Mouse (Mus musculus) adrenal gland, adult 10 weeks (tissue): ENCODE data around the gene Olfr281. TPM values are rescaled to one million over a fixed set of nuclear protein-coding genes. Genes with fewer than 3 reads are reported as not detected.

ENCODE experiments used
- polyA plus RNA-seq: library from polyadenylated mRNA; stranded (reverse); fragments of 350-450 nt; fragmentation: Illumina TruSeq; extraction: RNeasy Lipid Tissue Mini Kit (QIAGEN cat#74804); gene quantifications from one replicate; pipeline ENCODE4 v1.2.3, GENCODE M21; 2014; ENCODE audit warnings: low read depth, low replicate concordance

The Olfr281 gene
- polyA plus RNA-seq, result not detected

DNA sequence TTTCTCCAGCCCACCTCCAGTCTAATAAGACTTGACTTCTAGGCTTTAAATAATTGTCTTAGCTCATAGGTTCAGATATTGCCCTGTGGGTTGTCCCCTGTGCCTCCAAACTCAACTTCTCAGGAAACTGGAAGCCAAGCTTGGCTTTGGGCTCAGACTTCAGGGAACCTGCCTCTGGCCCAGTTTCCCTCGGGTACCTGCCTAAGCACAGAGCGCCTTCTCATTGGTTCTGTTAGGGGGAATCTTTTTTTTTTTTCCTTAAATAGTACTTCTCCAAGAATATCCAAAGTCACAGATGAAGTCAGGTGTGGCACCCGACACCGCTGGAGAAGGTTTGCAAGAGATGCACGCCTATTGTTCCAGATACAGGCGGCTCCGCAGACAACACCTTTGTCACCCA lies at the start of gene Olfr281:
Gene Olfr281 (plus strand): TSS at position 301 of the 400 bp plus-strand sequence.

GRCm38 (mm10) chr15:98430925-98431324 lies 21.5 kb upstream of the Olfr281 start, which contains the start of gene Olfr282:
TSS of gene Olfr282 (plus strand) at chr15:98431225.

GRCm38 (mm10) chr15:98469596-98469995 lies 17.2 kb downstream of the Olfr281 start, which contains the start of gene OR5BS1P:
TSS of gene OR5BS1P (plus strand) at chr15:98469896.

DNA sequence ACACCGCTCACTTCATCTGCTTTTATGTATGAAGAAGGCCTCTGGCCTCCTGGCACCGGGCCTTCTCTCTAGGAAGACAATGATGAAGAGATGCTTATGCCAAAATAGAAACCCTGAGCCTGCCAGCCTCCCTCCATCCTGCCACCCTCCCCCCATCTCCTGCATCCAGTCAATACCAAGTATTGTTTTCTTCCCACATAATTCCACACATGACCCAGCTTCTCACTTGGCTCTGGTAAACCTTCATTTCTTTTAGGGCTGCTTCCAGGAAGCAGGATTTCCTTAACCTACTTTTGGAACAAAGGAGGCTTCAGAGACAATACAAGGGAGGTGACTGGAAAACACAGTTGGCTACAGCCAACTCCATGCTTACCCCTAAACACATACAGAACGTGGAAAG lies 30.3 kb downstream of the Olfr281 start, which contains the start of gene Lalba:
Gene Lalba (minus strand): TSS at position 21 of the 400 bp plus-strand sequence.

DNA sequence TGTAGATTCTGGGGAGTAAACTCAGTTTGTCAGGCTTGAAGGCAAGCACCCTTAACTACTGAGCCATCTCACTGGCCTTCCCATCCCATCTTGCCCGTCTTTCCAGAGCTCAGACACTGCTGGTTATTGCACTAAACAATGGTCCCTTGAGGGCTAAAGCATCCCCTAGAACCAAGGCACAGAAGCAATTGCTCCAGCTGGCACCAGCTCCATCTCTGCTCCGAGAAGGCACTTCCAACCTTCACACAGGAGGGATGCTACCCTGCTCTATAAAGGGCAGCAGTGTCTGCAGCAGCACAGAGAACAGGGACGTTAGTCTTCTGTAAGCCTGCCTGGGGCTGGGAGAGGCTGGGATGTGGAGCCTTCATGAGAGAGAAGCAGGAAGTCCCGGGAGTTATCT lies 39.7 kb downstream of the Olfr281 start, which contains the start of gene Olfr279:
Gene Olfr279 (plus strand): TSS at position 301 of the 400 bp plus-strand sequence.

Other genes with a start within 250 kb of the Olfr281 start
- not detected for gene Gm44579, start 231.6 kb upstream of the Olfr281 start, polyA plus RNA-seq
- gene Olfr287, start 231.5 kb upstream of the Olfr281 start, polyA plus RNA-seq, result not detected
- gene Olfr286, start 218.1 kb upstream of the Olfr281 start, polyA plus RNA-seq, result not detected
- not detected for gene H1fnt, start 195.3 kb upstream of the Olfr281 start, polyA plus RNA-seq
- 3.4 TPM for gene Zfp641, start 156.4 kb upstream of the Olfr281 start, polyA plus RNA-seq
- not detected for gene Olfr285, start 135.2 kb upstream of the Olfr281 start, polyA plus RNA-seq
- not detected for gene Olfr284, start 111.6 kb upstream of the Olfr281 start, polyA plus RNA-seq
- not detected for gene Olfr283, start 71.6 kb upstream of the Olfr281 start, polyA plus RNA-seq
- not detected for gene Olfr282, start 21.4 kb upstream of the Olfr281 start, polyA plus RNA-seq
- not detected for gene OR5BS1P, start 17.3 kb downstream of the Olfr281 start, polyA plus RNA-seq
- gene Lalba, start 30.1 kb downstream of the Olfr281 start, polyA plus RNA-seq, result not detected
- not detected for gene Olfr279, start 39.8 kb downstream of the Olfr281 start, polyA plus RNA-seq
- 76.7 TPM for gene Kansl2, start 81.7 kb downstream of the Olfr281 start, polyA plus RNA-seq
- 88.9 TPM for gene Ccnt1, start 118.3 kb downstream of the Olfr281 start, polyA plus RNA-seq
- not detected for gene 4930415O20Rik, start 118.4 kb downstream of the Olfr281 start, polyA plus RNA-seq
- gene Adcy6, start 157.5 kb downstream of the Olfr281 start, polyA plus RNA-seq, result 3.9 TPM
- 0.47 TPM for gene Cacnb3, start 178.3 kb downstream of the Olfr281 start, polyA plus RNA-seq
- 4.0 TPM for gene Ddx23, start 210.3 kb downstream of the Olfr281 start, polyA plus RNA-seq
- not detected for gene Rnd1, start 224.9 kb downstream of the Olfr281 start, polyA plus RNA-seq